Mouse (Mus musculus) thymus, adult 18-20 months (tissue): ENCODE results near the gene Gm5741.
"Not testable (repeated sequence)": the region's sequence is repeated elsewhere in the genome, so short reads cannot be mapped to it uniquely, and the experiment has no call there.

Experiments
- DNase-seq, 2 experiments: peaks; one replicate each; pipeline ENCODE4 v3.0.0; 2022; ENCODE audit warnings: mixed read lengths in 2 of 2

The Gm5741 gene

DNA sequence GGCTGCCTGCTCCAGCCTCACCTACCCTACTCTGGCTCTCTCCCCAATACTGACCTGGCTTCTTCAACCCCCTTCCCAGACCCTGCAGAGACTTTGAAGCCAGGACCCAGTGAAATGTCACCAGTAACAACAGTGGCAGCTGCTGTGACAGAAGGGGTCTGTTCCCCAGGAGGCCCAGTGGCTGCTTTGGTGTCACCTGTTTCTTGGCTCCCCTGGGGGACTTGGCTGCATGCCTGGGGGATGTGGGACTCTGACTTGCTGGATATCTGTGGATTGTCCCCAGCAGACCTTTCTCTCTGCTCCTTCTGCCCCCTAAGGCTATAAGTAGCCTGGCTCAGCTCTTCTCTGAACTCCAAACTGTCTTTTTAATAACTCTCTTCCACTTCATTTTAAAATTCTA is at the start of gene Gm5741:
Gene Gm5741, minus strand, starts transcription at position 1 of the 400 bp plus-strand sequence.
- DNase-seq, result no peak

DNA sequence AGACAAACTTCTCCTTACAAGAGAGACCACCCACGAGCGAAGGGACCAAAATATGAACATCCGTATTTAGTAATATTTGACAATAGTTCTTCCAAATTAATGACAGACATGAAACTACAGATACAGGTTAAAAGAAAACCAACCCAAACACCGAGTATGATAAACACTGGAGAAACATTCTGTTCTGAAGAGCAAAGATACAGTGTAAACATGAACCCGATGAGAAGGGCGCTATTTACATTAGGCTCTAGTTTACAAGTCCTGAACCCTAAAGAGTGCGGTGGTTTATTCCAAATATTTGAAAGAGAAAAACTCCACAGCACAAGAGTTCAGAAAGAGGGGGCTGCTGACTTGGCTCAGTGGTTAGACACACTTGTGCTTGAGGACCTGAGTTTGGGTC is 49.2 kb upstream of the Gm5741 start:
- DNase-seq, result no peak

DNA sequence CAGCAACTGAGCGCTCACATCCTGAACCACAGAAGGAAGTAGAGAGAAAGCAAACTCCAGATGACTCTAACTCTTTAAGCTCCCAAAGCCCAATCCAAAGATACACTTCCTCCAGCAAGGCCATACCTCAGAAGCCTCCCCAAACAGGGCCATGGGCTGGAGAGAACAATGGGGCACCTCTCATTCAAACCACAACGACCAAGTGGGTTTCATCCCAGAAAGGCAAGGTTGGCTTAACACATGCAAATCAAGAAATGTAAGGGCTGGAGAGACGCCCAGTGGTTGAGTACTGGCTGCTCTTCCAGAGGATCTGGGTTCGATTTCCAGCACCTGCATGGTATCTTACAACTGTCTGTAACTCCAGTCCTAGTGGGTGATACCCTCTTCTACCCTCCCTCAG is 47.7 kb upstream of the Gm5741 start:
- no peak for DNase-seq

DNA sequence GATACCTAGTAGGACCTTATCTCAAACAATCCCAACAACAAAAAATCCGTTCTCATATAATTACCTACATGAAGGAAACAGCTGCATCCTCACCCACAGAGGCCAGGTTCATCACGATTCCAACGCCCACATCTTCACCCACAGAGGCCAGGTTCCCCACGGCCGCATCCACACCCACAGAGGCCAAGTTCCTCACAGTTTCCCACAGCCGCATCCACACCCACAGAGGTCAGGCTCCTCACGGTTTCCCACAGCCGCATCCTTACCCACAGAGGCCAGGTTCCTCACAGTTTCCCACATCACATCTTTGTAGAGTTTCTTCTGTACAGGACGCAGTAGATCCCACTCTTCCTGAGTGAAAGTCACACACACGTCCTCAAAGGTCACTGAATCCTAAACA is 45.5 kb upstream of the Gm5741 start:
- DNase-seq, result no peak

DNA sequence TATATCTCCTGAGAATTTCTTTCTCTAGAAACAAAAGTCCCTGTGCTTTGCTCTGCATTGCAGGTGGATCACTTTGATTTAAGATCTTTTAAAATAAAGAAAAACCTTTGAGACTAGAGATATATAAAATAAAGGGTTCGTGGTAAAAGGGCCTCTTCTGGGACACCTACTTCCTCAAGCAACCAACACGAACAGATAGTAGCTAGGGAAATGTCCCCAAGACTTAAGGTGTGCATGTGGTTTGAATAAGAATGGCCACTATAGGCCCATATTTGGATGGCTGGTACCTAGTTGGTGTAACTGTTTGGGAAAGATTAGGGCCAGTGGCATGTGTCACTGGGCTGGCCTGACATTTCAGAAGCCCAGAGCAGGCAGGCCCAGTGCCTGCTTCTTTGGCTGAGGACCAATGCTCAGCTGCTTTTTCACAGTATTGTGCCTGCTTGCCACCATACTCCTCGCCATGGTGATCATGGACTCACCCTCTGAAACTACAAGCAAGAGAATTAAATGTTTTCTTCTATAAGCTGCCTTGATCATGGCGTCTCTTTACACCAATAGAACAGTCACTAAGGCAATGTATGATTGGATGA is 32.4 kb upstream of the Gm5741 start:
- DNase-seq, result no peak

DNA sequence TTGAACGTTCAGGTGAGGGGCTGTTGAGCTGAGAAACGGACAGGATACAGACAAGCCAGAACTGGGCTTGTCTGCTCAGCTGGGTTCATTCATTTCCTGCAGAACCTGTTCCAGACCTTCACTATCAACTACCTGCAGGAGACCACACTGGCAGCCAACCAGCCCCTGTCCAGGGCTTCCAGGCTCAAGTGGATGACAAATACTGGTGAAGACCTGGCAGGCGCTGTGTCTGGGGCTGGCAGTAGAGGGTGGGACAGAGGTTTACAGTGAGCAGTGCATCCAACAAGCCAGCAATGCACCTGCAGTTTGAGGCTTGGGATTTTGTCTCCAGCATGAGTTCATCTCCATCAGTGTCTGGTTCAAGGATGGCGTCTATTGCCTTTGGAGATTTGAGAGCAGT is 29.1 kb upstream of the Gm5741 start:
- DNase-seq, result no peak

DNA sequence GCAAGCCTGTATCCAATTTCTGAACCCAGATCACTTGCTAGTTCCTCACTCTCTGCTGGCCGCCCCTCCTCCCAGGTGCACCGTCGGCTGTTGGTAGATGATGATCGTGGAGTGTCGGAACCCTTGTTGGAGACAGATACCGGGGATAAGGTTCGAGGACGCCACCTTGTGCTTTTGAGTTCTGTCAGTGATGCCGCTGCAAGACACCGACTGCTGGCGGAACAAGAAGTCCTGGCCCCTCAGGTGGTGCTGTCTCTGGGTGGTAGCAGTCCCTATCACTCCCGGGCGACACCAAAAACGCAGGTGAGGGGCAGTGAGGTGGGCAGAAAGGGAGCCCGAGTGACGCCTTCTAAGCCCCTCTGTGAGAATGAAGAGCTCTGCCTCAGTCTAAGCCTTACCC is 28.4 kb upstream of the Gm5741 start:
- no peak for DNase-seq

DNA sequence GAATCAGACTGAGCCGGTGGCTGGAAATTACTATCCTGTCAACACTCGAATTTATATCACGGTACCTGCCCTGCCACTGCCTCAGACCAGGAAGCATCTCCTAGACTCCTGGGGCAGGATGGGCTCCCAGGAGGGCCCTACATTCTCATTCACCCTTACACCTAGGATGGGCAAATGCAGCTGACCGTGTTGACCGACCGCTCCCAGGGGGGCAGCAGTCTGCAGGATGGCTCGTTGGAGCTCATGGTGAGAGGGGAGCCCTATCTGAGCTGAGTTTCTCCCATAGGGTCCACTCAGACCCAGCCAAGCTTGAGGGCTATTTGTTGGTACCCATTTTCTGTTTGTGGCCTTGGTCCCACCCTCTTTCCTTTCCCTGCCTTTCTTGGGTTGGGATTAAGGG is 27.8 kb upstream of the Gm5741 start:
- DNase-seq, result no peak

DNA sequence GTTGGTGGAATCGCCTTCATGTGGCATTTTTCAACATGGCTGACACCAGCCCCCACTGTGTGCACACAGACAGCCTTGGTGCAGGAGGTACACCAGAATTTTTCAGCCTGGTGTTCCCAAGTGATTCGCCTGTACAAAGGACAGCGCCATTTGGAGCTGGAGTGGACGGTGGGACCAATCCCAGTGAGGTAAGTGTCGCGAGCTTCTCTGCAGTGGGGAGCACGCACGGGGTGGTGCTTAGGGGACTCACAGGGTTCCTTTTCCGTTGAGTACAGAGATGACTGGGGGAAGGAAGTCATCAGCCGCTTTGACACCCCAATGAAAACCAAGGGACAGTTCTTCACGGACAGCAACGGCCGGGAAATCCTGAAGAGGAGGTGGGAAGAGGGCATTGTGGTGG is 27.3 kb upstream of the Gm5741 start:
- no peak for DNase-seq

DNA sequence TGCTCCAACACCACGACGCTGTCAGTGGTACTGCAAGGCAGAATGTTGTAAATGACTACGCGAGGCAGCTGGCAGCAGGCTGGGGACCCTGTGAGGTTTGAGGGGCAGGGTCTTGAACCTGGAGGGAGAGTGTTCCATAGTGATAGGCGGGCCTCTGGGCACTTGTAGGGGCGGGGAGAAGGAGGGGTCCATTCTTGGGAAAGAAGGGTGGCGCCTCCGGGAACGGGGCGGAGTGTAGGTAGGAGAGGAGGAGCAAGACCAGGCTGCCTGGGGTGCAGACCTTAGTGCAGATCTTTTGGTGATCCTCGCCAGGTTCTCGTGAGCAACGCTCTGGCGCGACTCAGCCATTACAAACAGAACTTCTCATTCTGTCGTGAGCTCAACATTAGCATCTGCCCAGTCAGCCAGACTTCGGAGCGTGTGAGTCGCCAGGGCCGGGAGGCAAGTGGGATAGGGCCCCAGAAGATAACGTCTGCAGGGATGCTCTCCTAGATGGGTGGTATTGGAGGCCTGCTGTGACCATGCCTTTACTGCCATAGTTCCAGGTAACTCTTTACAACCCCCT is 23.8 kb upstream of the Gm5741 start:
- DNase-seq, result no peak

DNA sequence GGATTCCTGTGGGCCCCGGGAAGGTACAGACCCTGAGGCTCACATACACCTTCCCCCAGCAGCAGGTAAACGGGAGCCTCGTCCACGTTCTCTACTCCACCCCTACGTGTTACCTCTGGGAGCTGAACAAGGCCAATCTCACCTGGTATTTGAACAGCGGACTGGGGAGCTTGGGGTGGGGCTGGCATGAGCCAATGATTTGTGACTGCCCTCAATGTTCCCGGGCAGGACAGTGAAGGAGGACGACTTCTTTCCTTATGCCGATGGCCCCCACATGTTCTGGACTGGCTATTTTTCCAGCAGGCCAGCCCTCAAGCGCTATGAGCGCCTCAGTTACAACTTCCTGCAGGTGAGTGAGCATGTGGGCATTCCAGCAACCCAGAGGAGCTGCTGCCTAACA is 23.1 kb upstream of the Gm5741 start:
- no peak for DNase-seq

DNA sequence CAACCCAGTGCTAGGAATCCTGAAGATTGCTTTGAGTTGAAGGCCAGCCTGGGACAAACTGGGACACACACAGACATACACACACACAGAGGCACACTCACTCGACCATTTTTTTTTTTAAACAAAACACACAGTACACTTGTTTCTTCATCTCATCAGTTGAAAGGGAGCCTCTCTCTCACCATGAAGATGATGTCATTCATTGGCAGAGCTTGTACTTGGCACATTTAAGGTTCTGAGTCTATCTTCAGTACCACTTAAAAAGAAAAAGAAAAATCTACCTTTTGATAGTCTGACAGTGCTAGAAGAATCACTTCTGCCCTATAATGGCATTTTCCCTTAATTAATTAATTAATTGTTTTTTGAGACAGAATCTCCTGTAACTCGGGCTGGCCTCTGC is 21.0 kb upstream of the Gm5741 start:
- no peak for DNase-seq

DNA sequence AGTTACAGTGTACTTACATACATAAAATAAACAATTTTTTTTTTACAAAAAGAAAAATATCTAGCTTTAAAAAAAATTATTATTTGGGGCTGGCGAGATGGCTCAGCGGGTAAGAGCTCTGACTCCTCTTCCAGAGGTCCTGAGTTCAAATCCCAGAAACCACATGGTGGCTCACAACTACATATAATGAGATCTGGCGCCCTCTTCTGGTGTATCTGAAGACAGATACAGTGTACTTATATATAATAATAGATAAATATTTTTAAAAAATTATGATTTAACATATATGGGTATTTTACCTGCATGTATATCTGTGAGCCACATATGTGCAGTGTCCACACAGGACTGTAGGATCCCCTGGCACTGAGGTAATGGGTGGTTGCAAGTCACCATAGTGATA is 18.5 kb upstream of the Gm5741 start:
- no peak for DNase-seq

DNA sequence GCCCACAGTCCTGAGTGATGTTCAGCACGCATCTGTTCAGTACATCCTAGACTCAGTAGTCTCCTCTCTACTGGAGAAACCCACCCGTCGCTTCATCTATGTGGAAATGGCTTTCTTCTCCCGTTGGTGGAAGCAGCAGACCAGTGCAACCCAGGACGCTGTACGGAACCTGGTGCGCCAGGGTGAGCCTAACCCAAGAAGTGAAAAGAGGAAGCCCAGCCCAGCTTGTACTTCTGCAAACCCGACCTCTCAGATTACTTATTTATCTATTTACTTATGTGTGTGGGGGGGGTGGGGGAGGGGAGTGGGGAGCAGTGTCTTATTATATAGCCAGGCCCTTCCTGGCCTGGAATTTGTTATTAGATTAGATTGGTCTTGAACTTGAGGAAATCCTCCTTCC is 16.9 kb upstream of the Gm5741 start:
- no peak for DNase-seq

DNA sequence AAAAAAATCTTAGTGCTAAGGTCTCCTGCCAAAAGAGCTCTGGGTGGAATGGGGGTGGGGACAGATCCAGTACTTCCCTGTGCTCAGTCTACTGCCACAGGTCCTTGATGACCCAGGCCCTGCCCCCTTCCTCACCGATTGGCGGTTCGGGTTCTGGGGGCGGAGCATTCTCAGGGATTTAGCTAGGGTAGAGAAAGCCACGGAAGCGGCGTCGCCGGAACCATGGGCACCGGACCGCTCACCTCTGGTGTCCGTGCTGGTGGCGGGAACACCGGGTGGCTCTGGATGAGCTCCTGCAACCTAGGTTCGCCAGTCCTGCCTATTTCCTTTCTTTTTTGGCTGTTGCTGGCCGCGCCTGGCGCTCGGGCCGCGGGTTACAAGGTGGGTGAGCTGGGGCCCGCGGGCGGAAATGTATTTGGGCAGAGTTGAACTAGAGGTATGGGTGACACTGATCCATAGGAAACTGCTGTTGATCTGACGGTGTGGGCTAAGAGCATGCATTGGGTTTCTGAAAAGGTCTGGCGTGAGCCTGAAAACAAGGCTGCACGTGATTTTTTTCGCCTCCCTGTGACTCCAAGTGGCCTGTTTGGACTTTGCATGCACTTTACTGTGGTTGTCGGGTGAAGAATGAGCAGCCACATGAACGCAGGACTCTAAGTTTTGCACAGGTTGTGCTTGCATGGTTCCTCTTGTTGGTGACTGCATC is 15.5 kb upstream of the Gm5741 start, which contains the start of gene Man2b1:
Gene Man2b1, plus strand, starts transcription at position 163 of the 706 bp plus-strand sequence.
- peak; percentile 81 to 85 for DNase-seq

DNA sequence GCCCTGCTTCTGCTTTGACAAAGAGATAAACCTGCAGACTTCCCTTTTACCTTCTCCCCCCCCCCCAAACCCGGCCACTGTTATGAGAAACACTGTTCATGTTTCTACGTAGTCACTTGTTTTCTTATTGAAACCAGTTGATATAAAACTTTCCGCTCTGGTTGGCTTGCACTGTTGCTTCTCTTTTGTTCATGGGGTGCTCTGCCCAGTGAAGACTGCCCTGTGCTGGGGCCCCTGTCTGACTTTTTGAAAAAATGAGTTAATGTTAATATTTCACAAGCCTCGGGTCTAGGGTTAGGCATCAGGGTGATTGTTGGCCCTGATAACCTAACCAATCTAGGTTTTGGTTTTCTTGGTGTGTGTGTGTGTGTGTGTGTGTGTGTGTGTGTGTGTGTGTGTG is 14.4 kb upstream of the Gm5741 start:
- not testable (repeated sequence) for DNase-seq

DNA sequence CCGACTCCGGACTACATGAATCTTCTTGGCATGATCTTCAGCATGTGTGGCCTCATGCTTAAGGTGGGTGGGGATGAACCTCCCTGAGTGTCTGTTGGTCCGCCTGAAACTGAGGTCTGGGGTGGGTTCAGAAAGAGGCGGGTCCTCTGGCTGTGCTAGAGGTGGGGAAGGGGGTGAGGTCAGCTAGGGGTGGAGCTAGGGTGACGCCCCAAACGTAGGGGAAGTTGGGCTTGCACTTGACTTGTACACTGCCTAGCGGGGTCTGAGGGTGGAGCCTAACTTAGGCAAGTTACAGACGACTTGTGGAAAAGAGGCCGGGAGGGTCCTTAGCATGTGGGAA is 13.4 kb upstream of the Gm5741 start, which contains the start of gene Wdr83:
Gene Wdr83, minus strand, starts transcription at position 91 of the 340 bp plus-strand sequence.
- DNase-seq, result peak; percentile 68 to 82

DNA sequence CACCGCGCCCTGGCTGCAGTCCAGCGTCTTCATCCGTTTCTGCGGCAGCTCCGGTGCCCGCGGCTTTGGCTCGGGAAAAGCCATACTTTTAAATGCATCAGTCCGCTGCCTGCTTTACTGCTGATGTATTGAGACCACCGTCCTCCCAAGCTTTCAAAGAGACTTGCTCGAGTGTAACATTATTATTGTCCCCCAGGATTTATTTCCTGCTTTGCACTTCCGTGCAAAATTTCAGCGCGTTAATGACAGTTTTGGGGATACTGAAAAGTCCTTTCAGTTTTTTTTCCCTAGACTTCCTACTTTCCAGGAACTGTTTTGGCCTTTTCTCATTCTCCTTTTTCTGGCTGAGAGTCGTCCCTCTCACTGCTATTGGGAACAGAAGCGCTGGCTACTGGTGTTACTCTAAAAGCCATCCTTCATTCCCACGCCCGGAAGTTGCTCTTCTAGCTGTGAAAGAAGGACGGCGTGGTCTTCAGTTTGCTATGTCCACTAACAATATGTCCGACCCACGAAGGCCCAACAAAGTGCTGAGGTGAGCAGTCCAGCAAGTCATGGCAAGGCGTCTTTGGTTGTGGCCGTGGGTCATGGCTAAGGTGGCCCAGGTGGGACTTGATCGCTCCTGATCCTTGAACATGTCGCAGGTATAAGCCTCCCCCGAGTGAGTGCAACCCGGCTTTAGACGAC is 12.9 kb upstream of the Gm5741 start, which contains the start of gene Wdr83os:
Gene Wdr83os, plus strand, starts transcription at position 209 of the 684 bp plus-strand sequence.
- DNase-seq, result peak in 1 of 2 experiments; percentile 32

DNA sequence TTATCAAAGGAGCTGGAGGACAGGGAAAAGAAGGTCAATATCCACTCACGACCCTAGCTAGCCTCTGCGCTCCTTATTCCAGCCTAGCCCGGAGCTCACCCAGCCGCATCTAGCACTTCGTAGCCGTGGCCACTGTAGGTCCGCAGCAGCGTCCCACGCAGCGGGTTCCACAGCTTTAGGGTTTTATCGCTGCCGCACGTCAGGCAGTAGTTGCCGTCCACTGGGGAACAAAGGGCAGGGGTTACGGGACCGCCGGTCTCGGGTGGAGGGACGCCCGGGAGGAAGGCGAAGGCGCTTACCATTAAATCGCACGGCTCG is 12.4 kb upstream of the Gm5741 start:
- DNase-seq, result no peak

DNA sequence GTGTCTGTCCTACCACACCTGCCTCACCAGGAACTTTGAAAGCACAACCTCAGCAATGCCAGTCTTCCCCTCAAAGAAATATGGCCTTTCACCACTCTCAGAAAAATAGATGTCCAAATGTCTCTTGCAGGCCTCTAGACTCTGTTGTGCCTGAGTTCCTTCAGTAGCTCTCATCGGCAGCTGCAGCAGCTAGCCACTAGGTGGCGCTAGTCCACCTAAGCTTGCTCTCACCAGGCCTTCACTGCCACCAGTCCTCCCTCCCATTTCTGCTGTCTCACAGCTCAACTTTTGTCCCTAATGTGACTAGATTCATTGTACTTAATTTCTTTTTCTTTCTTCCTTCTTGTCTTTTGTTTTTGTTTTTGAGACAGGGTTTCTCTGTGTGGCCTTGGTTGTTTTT is 9.2 kb upstream of the Gm5741 start:
- DNase-seq, result peak; percentile 47 to 58

DNA sequence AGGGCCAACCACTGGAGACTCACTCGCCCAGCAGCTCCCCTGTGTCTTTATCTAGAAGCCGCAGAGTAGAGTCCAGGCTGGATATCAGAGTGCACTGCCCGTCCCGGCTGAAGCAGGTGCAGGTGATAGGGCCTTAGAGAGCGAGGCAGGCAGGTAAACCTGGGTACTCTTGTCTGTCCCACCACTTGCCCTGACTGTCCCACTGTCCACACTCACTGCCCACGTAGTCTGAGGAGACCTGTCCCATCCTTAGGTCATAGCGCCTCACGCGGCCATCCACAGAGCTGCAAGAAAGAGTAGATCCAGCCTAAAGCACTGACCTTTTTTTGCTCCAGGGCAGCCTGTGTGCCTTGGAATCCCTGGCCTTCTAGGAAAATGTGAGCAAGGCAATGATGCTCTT is 8.2 kb upstream of the Gm5741 start:
- no peak for DNase-seq

DNA sequence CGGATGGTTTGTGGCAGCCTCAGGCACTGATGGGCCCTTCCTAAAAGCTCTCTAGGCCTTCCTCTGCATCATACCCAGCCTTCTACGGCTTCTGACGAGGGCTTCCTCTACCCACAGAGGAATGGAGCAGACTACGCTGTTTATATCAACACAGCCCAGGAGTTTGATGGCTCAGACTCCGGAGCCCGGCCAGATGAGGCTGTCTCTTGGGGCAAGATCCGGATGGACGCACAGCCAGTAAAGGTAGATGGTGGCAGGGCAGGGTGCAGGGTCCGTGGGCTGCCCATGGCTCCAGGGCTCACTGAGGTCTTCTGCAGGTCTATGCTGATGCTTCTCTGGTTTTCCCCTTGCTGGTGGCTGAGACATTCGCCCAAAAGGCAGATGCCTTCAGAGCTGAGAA is 6.8 kb upstream of the Gm5741 start:
- no peak for DNase-seq

DNA sequence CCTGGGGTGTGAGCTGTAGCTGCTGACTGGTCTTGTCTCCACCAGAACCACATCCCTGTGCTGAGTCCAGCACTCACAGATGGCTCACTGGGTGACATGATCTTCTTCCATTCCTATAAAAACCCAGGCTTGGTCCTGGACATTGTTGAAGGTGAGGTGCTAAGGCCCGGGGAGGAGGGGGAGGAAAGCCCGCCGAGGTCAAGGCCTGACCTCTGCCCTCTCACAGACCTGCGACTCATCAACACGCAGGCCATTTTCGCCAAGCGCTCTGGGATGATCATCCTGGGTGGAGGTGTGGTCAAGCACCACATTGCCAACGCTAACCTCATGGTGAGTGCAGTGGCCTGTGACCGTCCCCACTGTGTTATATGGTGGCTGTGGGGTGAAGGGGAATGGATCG is 6.4 kb upstream of the Gm5741 start:
- no peak for DNase-seq

DNA sequence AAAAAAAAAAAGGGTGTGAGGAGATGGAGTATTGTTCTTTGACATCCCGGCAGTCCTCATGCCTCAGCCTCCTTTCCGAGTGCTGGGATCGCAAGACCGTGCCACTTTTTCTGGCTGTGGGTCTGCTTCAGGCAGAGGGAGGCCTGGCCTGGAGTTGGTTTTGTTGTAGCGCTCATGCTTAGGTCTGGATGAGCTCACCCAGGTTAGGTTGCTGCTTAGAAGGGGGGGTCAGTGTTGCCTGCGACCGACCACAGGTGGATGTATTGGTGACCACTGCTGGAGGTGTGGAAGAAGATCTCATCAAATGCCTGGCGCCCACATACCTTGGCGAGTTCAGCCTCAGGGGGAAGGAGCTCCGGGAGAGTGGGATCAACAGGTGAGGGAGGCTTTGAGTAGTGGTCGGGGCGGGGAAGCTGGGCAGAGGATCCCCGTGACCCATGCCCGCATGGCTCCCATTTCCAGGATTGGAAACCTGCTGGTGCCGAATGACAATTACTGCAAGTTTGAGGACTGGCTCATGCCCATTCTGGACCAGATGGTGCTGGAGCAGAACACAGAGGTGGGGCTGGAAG is 5.3 kb upstream of the Gm5741 start:
- DNase-seq, result no peak
